Mouse (Mus musculus): Measurements from ENCODE around the gene Zfp821.
A peak's percentile ranks its signal among the peaks of the same experiment; 100 is the strongest.
"Not testable (repeated sequence)": the region's sequence is repeated elsewhere in the genome, so short reads cannot be mapped to it uniquely, and the experiment has no call there.

The Zfp821 gene

GRCm38 (mm10) chr8:109714961-109715360 is 9.6 kb downstream of the Zfp821 start:
- DNase-seq: no peak

- no peak for DNase-seq
Observed at GRCm38 (mm10) chr8:109725106-109725505, 19.8 kb downstream of the Zfp821 start.

- DNase-seq: no peak
Observed at GRCm38 (mm10) chr8:109731012-109731411, 25.7 kb downstream of the Zfp821 start.

- DNase-seq: no peak
Observed at GRCm38 (mm10) chr8:109734018-109734417, 28.7 kb downstream of the Zfp821 start.

- DNase-seq: no peak
Observed at GRCm38 (mm10) chr8:109736819-109737218, 31.5 kb downstream of the Zfp821 start.

GRCm38 (mm10) chr8:109737237-109738048 is 32.1 kb downstream of the Zfp821 start, which contains the start of gene Atxn1l:
Gene Atxn1l (minus strand): TSS chr8:109737739.
- peak; percentile 93 for DNase-seq

- no peak for DNase-seq
Observed at GRCm38 (mm10) chr8:109738049-109738380, 32.7 kb downstream of the Zfp821 start.

GRCm38 (mm10) chr8:109747468-109748199 is 42.3 kb downstream of the Zfp821 start:
- no peak for DNase-seq

- no peak for DNase-seq
Observed at GRCm38 (mm10) chr8:109750274-109750673, 44.9 kb downstream of the Zfp821 start.

GRCm38 (mm10) chr8:109750699-109751098 is 45.4 kb downstream of the Zfp821 start:
- peak; percentile 66 for DNase-seq

GRCm38 (mm10) chr8:109751731-109752485 is 46.6 kb downstream of the Zfp821 start:
- DNase-seq: no peak

- DNase-seq: no peak
Observed at GRCm38 (mm10) chr8:109754696-109755095, 49.4 kb downstream of the Zfp821 start.

GRCm38 (mm10) chr8:109755554-109755953 is 50.2 kb downstream of the Zfp821 start:
- DNase-seq: not testable (repeated sequence)

GRCm38 (mm10) chr8:109756849-109757248 is 51.5 kb downstream of the Zfp821 start:
- DNase-seq: no peak

- no peak for DNase-seq
Observed at GRCm38 (mm10) chr8:109759426-109759825, 54.1 kb downstream of the Zfp821 start.

- DNase-seq: no peak
Observed at GRCm38 (mm10) chr8:109760221-109760620, 54.9 kb downstream of the Zfp821 start.

- no peak for DNase-seq
Observed at GRCm38 (mm10) chr8:109764031-109764430, 58.7 kb downstream of the Zfp821 start.

GRCm38 (mm10) chr8:109766081-109766480 is 60.7 kb downstream of the Zfp821 start:
- no peak for DNase-seq

- DNase-seq: no peak
Observed at GRCm38 (mm10) chr8:109773154-109773553, 67.8 kb downstream of the Zfp821 start.

Measured in thymus, postnatal 4 days (tissue).